Mouse (Mus musculus) myocyte (in vitro differentiated cells): Measurements from ENCODE around the gene Slc9a5.

Experiments
- CEBPB ChIP-seq: IDR thresholded peaks from 2 replicates; pipeline ENCODE4 v1.6.1; 2011; ENCODE audit warnings: mild to moderate bottlenecking, moderate library complexity; ENCODE audit not compliant: poor library complexity, insufficient read depth, severe bottlenecking
- MAX ChIP-seq: IDR thresholded peaks from one replicate; pipeline ENCODE4 v1.6.1; 2011; ENCODE audit warnings: low read depth, mild to moderate bottlenecking, control low read depth
- POLR2A ChIP-seq: IDR thresholded peaks from one replicate; pipeline ENCODE4 v1.6.1; 2011; ENCODE audit warnings: low read depth, mild to moderate bottlenecking, control low read depth, moderate library complexity; ENCODE audit not compliant: insufficient read length
- POLR2AphosphoS2 ChIP-seq: IDR thresholded peaks from one replicate; pipeline ENCODE4 v1.6.1; 2011; ENCODE audit warnings: low read depth, control low read depth; ENCODE audit not compliant: insufficient read length
- TCF12 ChIP-seq: IDR thresholded peaks from one replicate; pipeline ENCODE4 v1.6.1; 2011; ENCODE audit warnings: mild to moderate bottlenecking, control low read depth; ENCODE audit not compliant: poor library complexity, insufficient read depth, severe bottlenecking
- USF1 ChIP-seq: IDR thresholded peaks from one replicate; pipeline ENCODE4 v1.6.1; 2011; ENCODE audit warnings: low read depth, mild to moderate bottlenecking, control low read depth, moderate library complexity

DNA sequence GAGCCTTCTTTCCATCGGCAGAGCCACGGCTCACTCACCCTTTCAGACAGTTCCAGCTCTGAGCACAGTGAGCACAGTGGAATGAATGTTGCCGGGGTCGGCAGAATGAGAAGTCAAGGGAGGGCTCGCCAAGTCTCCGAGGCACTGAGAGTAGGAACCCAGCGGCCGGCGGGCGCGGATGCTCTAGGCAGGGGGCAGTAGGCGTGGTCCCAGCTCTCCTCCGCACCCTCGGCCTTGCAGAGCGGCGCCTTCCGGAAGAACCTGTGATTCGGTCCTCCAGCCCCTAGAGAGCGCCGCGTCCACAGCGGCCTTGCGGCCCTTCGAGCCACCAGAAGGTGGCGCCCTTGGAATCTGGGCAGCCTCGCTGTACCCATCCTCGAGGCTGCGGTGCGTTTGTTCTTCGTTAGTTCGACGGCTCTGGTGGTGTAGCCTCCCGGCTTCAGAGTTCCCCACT is 25.9 kb downstream of the Slc9a5 start:
- TF ChIP-seq POLR2AphosphoS2, result no peak
- TF ChIP-seq POLR2A, result no peak
- TF ChIP-seq USF1, result no peak
- no peak for TF ChIP-seq MAX
- no peak for TF ChIP-seq CEBPB
- TF ChIP-seq TCF12, result no peak
